Mouse (Mus musculus) intestine, embryonic 14.5 days (tissue): ENCODE results near the gene Rpsa. TPM values are rescaled to one million over a fixed set of nuclear protein-coding genes. Genes with fewer than 3 reads are reported as not detected.

Experiments
- ATAC-seq: fragments of 200-750 bp; cut with Nextera tagmentation; replicated peaks from 2 replicates; pipeline ENCODE4 v1.8.0; 2017; ENCODE audit warnings: low read depth, moderate number of reproducible peaks, moderate TSS enrichment, moderate library complexity; ENCODE audit not compliant: low FRiP score, low TSS enrichment
- DNase-seq: peaks from one replicate; pipeline ENCODE4 v3.0.0-alpha.2; 2018; ENCODE audit warnings: low spot score
- H3K27ac ChIP-seq: fragments of 300-500 bp; sonication (generic); 2 replicates; pipeline ENCODE4 v1.5.1; 2014; ENCODE audit warnings: low read depth, mild to moderate bottlenecking, control low read depth
- H3K27me3 ChIP-seq: fragments of 300-500 bp; sonication (generic); replicated peaks from 2 replicates; pipeline ENCODE4 v1.6.1; 2014; ENCODE audit warnings: low read length, control low read depth; ENCODE audit not compliant: control insufficient read depth, insufficient read depth
- H3K36me3 ChIP-seq: fragments of 300-500 bp; sonication (generic); 2 replicates; pipeline ENCODE4 v1.6.1; 2014; ENCODE audit warnings: low read length, control low read depth; ENCODE audit not compliant: control insufficient read depth, insufficient read depth
- H3K4me1 ChIP-seq: fragments of 300-500 bp; sonication (generic); replicated peaks from 2 replicates; pipeline ENCODE4 v1.6.1; 2014; ENCODE audit warnings: low read length, control low read depth, mixed read lengths; ENCODE audit not compliant: control insufficient read depth, insufficient read depth
- H3K4me2 ChIP-seq: fragments of 300-500 bp; sonication (generic); 2 replicates; pipeline ENCODE4 v1.6.1; 2014; ENCODE audit warnings: low read length
- H3K4me3 ChIP-seq: fragments of 300-500 bp; sonication (generic); 2 replicates; pipeline ENCODE4 v1.5.1; 2014; ENCODE audit warnings: low read depth, low read length, control low read depth, mixed read lengths
- H3K9ac ChIP-seq: fragments of 300-500 bp; sonication (generic); 2 replicates; pipeline ENCODE4 v1.6.1; 2014; ENCODE audit warnings: mild to moderate bottlenecking, low read length
- H3K9me3 ChIP-seq: fragments of 300-500 bp; sonication (generic); 2 replicates; pipeline ENCODE4 v1.6.1; 2016; ENCODE audit warnings: low read length, control low read depth; ENCODE audit not compliant: control insufficient read depth
- WGBS: fragments of 180-500 bp; shearing (Covaris S2); extraction: QIAGEN DNeasy Blood & Tissue Kit; methylation state at CpG from one replicate; pipeline ENCODE4 v1.1.7; 2014; 5-methylcytosine and 5-hydroxymethylcytosine counted together
- polyA plus RNA-seq: library from polyadenylated mRNA; unstranded; fragments of >200 nt; fragmentation: Nextera tagmentation; extraction: Ambion mirVana; gene quantifications from 2 replicates; pipeline ENCODE4 v1.2.1, GENCODE M21; 2014

The Rpsa gene
- polyA plus RNA-seq, 1 experiment from 2014 or later = 2,220 TPM

DNA sequence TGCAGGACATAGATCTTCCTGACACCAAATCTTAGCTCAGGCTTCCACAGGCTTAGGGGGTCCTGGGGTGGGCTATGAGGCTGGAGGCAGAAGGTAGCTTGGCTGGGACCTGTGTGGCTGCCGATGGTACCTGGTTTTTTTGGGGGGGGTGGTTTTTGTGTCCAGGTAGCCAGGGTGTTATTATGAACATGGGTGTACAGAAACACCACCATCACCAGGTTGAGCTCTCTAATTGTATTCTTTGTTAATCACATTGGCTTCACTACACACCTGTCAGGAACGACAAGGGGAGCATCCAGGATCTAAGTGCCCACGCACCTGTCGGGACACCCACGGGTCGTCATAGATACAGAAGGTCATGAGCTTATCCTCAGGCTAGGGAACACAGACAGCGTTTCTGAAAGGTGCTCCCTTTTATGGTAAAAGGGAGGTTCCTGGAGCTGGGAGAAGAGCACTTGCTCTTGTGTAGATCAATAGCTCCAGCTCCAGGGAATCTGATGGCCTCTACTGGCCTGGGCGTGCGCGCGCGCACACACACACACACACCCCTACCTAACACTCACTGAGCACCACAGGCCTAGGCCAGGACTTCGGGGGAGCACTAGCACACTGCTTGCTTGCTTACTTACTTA lies 7.2 kb downstream of the Rpsa start:
- Histone ChIP-seq H3K4me1 (0 out of 2 replicates have a peak, but pooled peaks cover 2% of the 10 kb centered on the region), H3K4me3 (no peak overlapping the region), H3K4me2 (no peak overlapping the region), H3K27ac (no peak overlapping the region), H3K9ac (no peak overlapping the region), H3K36me3 (peaks cover 34% of the 10 kb centered on the region), H3K27me3 (no peaks in the 10 kb centered on the region), H3K9me3 (no peaks in the 10 kb centered on the region)
- DNase-seq (peak; percentile 56), ATAC-seq (no peak)
- WGBS = 73% methylated on average over 13 of the region's 13 CpGs

DNA sequence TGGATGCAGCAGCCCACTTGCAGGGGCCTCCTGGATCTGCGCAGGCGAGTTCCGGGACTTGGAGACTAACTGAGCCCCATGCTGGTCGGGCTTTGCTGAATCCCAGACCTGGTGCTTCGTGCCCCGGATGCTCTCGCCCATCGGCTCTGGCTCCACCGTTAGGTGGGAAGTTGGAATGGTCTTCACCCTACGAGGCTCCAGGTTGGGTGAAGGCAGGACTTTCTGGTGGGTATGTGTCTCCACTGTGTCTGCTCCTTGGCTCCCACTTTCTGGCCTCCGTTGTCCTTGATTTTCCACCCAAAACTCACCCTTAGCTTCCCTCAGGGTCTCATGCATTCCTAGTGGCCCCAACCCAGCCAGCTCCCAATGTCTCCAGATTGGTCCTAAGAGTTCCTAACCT lies 8.0 kb downstream of the Rpsa start:
- ATAC-seq (no peak), DNase-seq (no peak)
- Histone ChIP-seq H3K9me3 (no peaks in the 10 kb centered on the region), H3K9ac (no peak overlapping the region), H3K4me3 (no peak overlapping the region), H3K4me1 (no peaks in the 10 kb centered on the region), H3K36me3 (peaks cover 26% of the 10 kb centered on the region), H3K27me3 (no peaks in the 10 kb centered on the region), H3K4me2 (no peak overlapping the region), H3K27ac (no peak overlapping the region)
- WGBS = 87% methylated on average over 11 of the region's 11 CpGs

DNA sequence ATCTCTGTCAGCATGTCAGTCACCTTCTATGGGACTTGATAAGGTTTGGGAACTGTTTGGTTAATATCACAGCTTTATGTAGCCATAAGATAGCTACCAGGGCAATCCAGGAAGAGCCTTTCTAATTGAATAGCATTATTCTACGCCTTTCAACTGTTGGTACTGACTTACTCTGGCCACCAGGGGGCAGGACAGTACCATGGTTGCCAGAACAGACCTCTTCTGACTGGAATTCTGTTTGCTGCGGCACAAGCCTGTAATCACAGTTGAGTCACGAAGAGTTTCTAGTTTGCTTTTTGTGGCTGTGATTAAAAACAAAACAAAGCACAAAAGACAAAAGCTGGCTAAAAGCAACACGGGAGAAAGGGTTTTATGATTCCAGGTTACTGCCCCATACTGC lies 13.2 kb downstream of the Rpsa start:
- Histone ChIP-seq H3K4me3 (no peak overlapping the region), H3K4me1 (no peaks in the 10 kb centered on the region), H3K4me2 (no peak overlapping the region), H3K9me3 (no peaks in the 10 kb centered on the region), H3K9ac (no peak overlapping the region), H3K27ac (no peak overlapping the region), H3K36me3 (no peaks in the 10 kb centered on the region), H3K27me3 (no peaks in the 10 kb centered on the region)
- WGBS = 9% methylated on average over 4 of the region's 4 CpGs
- DNase-seq (peak; percentile 87), ATAC-seq (no peak)

DNA sequence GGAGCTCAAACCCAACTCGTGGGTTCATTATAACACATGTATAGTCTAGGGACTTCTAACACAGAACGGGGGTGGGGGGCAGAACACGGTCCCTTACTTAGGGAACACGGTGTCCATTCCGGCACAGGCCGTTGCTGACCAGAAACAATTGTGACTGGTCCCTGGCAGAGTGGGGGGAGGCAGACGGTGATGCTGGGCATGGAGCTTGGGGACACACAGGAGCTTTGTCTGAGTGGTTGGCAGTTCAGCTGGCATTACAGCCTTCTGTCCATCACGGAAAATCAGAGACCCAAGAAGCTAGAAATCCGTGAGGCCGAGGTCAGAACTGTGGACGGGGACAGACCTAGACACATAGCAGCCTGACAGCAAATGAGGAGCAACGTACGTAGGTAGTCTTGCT lies 17.0 kb downstream of the Rpsa start:
- H3K9me3 ChIP-seq = no peaks in the 10 kb centered on the region
- no peaks in the 10 kb centered on the region for H3K36me3 ChIP-seq
- no peak for DNase-seq
- H3K27me3 ChIP-seq = no peaks in the 10 kb centered on the region
- ATAC-seq = no peak
- 85% methylated on average over 13 of the region's 13 CpGs for WGBS
- no peak overlapping the region for H3K4me3 ChIP-seq
- H3K27ac ChIP-seq = no peak overlapping the region
- H3K4me2 ChIP-seq = no peak overlapping the region
- no peaks in the 10 kb centered on the region for H3K4me1 ChIP-seq
- H3K9ac ChIP-seq = no peak overlapping the region

DNA sequence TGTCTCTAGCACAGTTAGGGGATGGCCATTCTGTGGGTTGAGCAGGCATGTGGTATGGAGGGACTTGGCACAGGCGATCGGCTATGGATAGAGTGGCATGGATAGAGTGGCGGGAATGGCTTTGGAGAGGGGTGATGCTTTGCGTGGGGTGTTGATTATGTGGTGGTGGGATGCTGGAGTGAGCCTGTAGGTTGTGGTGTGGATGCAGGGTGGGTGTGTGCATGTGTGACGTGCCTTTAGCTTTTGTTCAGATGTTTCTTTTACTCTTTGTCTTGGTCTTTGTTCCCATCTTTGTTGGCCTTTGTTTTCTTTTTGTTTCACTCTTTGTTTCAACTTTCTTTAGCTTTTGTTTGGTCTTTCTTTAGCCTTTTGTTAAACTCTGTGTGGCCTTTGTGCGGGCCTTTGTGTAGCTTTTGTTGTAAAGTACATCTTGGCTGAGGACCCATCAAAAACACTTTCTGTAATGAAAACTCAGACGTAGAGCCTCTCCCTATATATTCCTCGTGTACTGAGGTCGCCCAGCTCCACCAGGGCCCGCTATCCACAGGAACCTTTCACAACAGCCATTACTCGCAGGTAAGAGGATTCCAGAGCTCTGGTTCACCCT lies 21.8 kb downstream of the Rpsa start, which contains the start of gene Mobp:
TSS of gene Mobp (plus strand) at position 486 of the 607 bp plus-strand sequence.
- no peaks in the 10 kb centered on the region for H3K36me3 ChIP-seq
- no peaks in the 10 kb centered on the region for H3K9me3 ChIP-seq
- H3K27ac ChIP-seq = no peak within 1 kb of the TSS
- DNase-seq (no peak), ATAC-seq (no peak)
- 85% methylated on average over 11 of the region's 11 CpGs for WGBS
- no peaks in the 10 kb centered on the region for H3K27me3 ChIP-seq
- no peak within 1 kb of the TSS for H3K9ac ChIP-seq
- no peak within 1 kb of the TSS for H3K4me2 ChIP-seq
- no peaks in the 10 kb centered on the region for H3K4me1 ChIP-seq
- no peak within 1 kb of the TSS for H3K4me3 ChIP-seq

DNA sequence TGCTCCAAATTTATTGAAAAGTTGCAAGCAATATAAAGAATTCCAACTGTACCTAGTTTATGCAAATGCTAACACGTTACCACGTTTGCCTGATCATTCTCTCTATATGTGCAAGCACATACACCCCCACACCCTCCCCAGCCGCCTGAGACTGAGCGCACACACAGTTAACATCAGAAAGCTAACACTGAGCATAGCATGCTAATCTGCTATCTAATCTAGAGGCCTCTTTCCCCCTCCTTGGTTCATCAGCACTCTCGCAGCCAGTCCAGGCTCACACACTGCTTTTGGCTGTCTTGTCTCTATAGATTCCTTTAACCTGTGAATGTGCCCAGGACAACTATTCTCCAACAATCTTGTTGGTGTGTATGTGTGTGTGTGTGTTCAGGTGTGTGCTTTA lies 23.7 kb downstream of the Rpsa start:
- Histone ChIP-seq H3K4me1 (no peaks in the 10 kb centered on the region), H3K4me3 (no peak overlapping the region), H3K9me3 (no peaks in the 10 kb centered on the region), H3K27me3 (no peaks in the 10 kb centered on the region), H3K9ac (no peak overlapping the region), H3K27ac (no peak overlapping the region), H3K4me2 (no peak overlapping the region), H3K36me3 (no peaks in the 10 kb centered on the region)
- WGBS = 80% methylated on average over 5 of the region's 5 CpGs
- ATAC-seq (no peak), DNase-seq (no peak)

DNA sequence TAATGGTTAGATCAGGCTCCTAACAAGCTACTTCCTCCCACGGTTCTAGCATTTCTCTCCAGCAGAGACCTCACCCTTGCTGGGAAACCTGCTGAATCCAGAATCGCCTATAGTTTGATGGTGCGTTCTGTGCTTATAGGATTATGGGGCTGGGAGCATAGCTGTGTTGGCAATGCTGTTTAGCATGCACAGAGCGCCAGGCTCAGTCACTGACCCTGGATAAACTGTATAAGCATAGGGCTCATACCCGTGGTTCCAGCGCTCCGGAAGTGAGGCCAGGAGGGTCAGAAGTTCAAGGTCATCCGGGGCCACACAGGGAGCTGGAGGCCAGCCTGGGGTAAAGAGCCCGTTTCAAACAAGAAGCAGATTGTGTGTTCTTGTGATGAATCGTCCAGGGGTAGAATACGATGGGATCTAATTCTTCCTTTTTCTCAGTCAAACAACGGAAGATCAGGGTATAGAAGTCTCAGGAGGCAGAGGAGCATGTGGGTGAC lies 24.5 kb downstream of the Rpsa start:
- H3K9ac ChIP-seq = no peak overlapping the region
- no peak overlapping the region for H3K4me2 ChIP-seq
- no peak overlapping the region for H3K27ac ChIP-seq
- no peaks in the 10 kb centered on the region for H3K9me3 ChIP-seq
- no peaks in the 10 kb centered on the region for H3K36me3 ChIP-seq
- no peaks in the 10 kb centered on the region for H3K4me1 ChIP-seq
- ATAC-seq (no peak), DNase-seq (no peak)
- no peak overlapping the region for H3K4me3 ChIP-seq
- 72% methylated on average over 12 of the region's 12 CpGs for WGBS
- no peaks in the 10 kb centered on the region for H3K27me3 ChIP-seq

DNA sequence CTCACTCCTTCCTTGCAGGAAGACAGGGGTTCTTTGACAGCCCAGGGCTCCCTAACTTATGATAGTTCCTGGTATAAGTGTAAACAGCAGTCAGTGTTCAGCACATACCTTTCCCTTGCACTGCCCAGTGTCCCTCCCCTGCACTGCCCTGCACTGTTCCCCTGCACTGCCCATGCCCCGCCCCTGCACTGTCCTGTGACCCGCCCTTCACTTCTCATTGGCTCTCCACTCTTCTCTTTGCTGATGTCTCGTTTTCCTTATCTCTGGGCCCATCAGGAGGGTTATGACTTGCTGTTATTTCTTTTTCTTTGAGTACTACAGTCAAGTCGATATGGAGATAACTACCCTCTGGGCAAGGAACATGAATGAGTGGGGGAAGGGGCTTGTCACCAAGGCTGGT lies 30.6 kb downstream of the Rpsa start:
- Histone ChIP-seq H3K9ac (no peak overlapping the region), H3K4me1 (no peaks in the 10 kb centered on the region; the same call in 1 of the 2 replicates), H3K9me3 (no peaks in the 10 kb centered on the region), H3K27ac (no peak overlapping the region), H3K36me3 (no peaks in the 10 kb centered on the region), H3K4me2 (no peak overlapping the region), H3K27me3 (no peaks in the 10 kb centered on the region), H3K4me3 (no peak overlapping the region)
- ATAC-seq = peak; percentile 86
- 35% methylated on average over 4 of the region's 4 CpGs for WGBS
- no peak for DNase-seq

DNA sequence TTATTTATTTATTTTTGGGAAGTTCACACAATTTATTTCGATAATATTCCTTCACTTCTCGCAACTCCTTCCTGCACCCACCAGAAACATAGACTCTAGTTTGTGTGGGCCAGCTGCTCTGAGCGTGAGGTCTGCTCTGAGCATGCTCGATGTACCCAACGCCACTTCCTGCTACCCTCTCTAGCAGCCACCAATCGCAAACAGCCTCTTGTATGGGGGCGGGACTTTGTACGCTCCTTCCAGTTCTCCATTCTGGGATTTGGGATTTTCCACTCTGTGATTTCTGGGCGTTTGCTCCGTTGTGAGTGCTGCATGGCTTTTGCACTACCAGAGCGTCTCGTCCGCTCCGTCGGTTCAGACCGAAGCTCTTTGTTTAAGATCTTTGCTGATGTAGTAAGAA lies 36.4 kb downstream of the Rpsa start:
- no peaks in the 10 kb centered on the region for H3K36me3 ChIP-seq
- no peak overlapping the region for H3K4me3 ChIP-seq
- H3K27me3 ChIP-seq = no peaks in the 10 kb centered on the region
- ATAC-seq = no peak
- 86% methylated on average over 16 of the region's 16 CpGs for WGBS
- H3K4me1 ChIP-seq = no peaks in the 10 kb centered on the region
- H3K9me3 ChIP-seq = no peaks in the 10 kb centered on the region
- no peak overlapping the region for H3K4me2 ChIP-seq
- no peak overlapping the region for H3K27ac ChIP-seq
- no peak for DNase-seq
- no peak overlapping the region for H3K9ac ChIP-seq
